Mouse (Mus musculus) CH12.LX (cell line): Measurements from ENCODE around the gene D630003M21Rik. TPM values are rescaled to one million over a fixed set of nuclear protein-coding genes. Genes with fewer than 3 reads are reported as not detected.

ENCODE experiments used
- DNase-seq: peaks from one replicate; pipeline ENCODE4 v3.0.0-alpha.2; 2013; ENCODE audit errors: extremely low read depth
- H3K27ac ChIP-seq: 2 replicates; pipeline ENCODE4 v1.5.1; 2012; ENCODE audit warnings: low read depth, mild to moderate bottlenecking, control low read depth, moderate library complexity; ENCODE audit not compliant: insufficient read depth
- H3K27me3 ChIP-seq: replicated peaks from 2 replicates; pipeline ENCODE3; 2012; ENCODE audit warnings: inconsistent platforms
- H3K36me3 ChIP-seq, 2 experiments: replicated peaks in 1 of 2; 2 replicates each; pipeline versions ENCODE3 to v1.6.1; 2012; ENCODE audit warnings: inconsistent platforms in 1 of 2, low read length in 1 of 2, mild to moderate bottlenecking in 1 of 2, mixed read lengths in 1 of 2, moderate library complexity in 1 of 2; ENCODE audit not compliant: control insufficient read depth in 1 of 2, insufficient read depth in 1 of 2
- H3K4me1 ChIP-seq, 2 experiments: 2 replicates each; pipeline ENCODE4 v1.6.1; 2012; ENCODE audit warnings: inconsistent platforms in 1 of 2, moderate library complexity in 1 of 2; ENCODE audit not compliant: insufficient read depth in 2 of 2, control insufficient read depth in 1 of 2
- H3K4me2 ChIP-seq: 2 replicates; pipeline ENCODE4 v1.6.1; 2012; ENCODE audit warnings: low read depth, mild to moderate bottlenecking, control low read depth; ENCODE audit not compliant: poor library complexity, insufficient read depth, severe bottlenecking
- H3K4me3 ChIP-seq, 3 experiments: fragments of 150-350 bp in 1 of 3; sonication (generic) in 1 of 3; replicated peaks in 1 of 3; 2 replicates each; pipeline versions ENCODE3 to v1.5.1; 2011 to 2012; ENCODE audit warnings: low read depth in 2 of 3, low read length in 2 of 3, mild to moderate bottlenecking in 2 of 3, moderate library complexity in 2 of 3, control low read depth in 1 of 3, improper control_type of control experiment in 1 of 3, inconsistent platforms in 1 of 3, mixed read lengths in 1 of 3; ENCODE audit not compliant: poor library complexity in 1 of 3
- H3K79me2 ChIP-seq: replicated peaks from 2 replicates; pipeline ENCODE4 v1.6.1; 2012; ENCODE audit warnings: mild to moderate bottlenecking, moderate library complexity; ENCODE audit not compliant: control insufficient read depth, poor library complexity, insufficient read depth, severe bottlenecking; ENCODE audit errors: extremely low read depth
- H3K9ac ChIP-seq: 2 replicates; pipeline ENCODE4 v1.6.1; 2012; ENCODE audit warnings: low read depth, mild to moderate bottlenecking, control low read depth, moderate library complexity; ENCODE audit not compliant: insufficient read depth
- H3K9me3 ChIP-seq: replicated peaks from 2 replicates; pipeline ENCODE3; 2012; ENCODE audit warnings: low read length, inconsistent platforms, mixed read lengths
- CHD2 ChIP-seq: IDR thresholded peaks from 2 replicates; pipeline ENCODE4 v1.6.1; 2011; ENCODE audit warnings: low read length, improper control_type of control experiment
- EP300 ChIP-seq: IDR thresholded peaks from 2 replicates; pipeline ENCODE4 v1.6.1; 2011; ENCODE audit warnings: low read length, improper control_type of control experiment
- ETS1 ChIP-seq: conservative IDR thresholded peaks from 2 replicates; pipeline ENCODE4 v1.6.1; 2012; ENCODE audit warnings: low read depth, mild to moderate bottlenecking, inconsistent platforms, low read length, improper control_type of control experiment, moderate library complexity
- IRF4 ChIP-seq: IDR thresholded peaks from 2 replicates; pipeline ENCODE4 v1.6.1; 2014; ENCODE audit warnings: low read depth, mild to moderate bottlenecking, inconsistent platforms, low read length, improper control_type of control experiment
- KAT2A ChIP-seq: IDR thresholded peaks from 2 replicates; pipeline ENCODE4 v1.6.1; 2012; ENCODE audit warnings: low read length, improper control_type of control experiment, inconsistent platforms; ENCODE audit not compliant: insufficient replicate concordance
- MAFK ChIP-seq: IDR thresholded peaks from 2 replicates; pipeline ENCODE4 v1.6.1; 2011; ENCODE audit warnings: low read length, improper control_type of control experiment; ENCODE audit not compliant: insufficient replicate concordance
- MAX ChIP-seq: IDR thresholded peaks from 2 replicates; pipeline ENCODE4 v1.6.1; 2011; ENCODE audit warnings: low read length, improper control_type of control experiment
- MAZ ChIP-seq: IDR thresholded peaks from 2 replicates; pipeline ENCODE4 v1.6.1; 2012; ENCODE audit warnings: low read depth, mild to moderate bottlenecking, inconsistent platforms, low read length, improper control_type of control experiment, moderate library complexity
- MXI1 ChIP-seq: IDR thresholded peaks from 2 replicates; pipeline ENCODE4 v1.6.1; 2011; ENCODE audit warnings: mild to moderate bottlenecking, low read depth, low read length, improper control_type of control experiment
- NRF1 ChIP-seq: IDR thresholded peaks from 2 replicates; pipeline ENCODE4 v1.6.1; 2014; ENCODE audit warnings: low read depth, mild to moderate bottlenecking, inconsistent platforms, low read length, improper control_type of control experiment, moderate library complexity
- PAX5 ChIP-seq: IDR thresholded peaks from 2 replicates; pipeline ENCODE4 v1.6.1; 2012; ENCODE audit warnings: low read length, inconsistent platforms, mixed read lengths
- RCOR1 ChIP-seq: conservative IDR thresholded peaks from 2 replicates; pipeline ENCODE4 v1.6.1; 2012; ENCODE audit warnings: low read depth, mild to moderate bottlenecking, inconsistent platforms, low read length, improper control_type of control experiment
- SMC3 ChIP-seq: IDR thresholded peaks from 2 replicates; pipeline ENCODE4 v1.6.1; 2011; ENCODE audit warnings: low read depth, low read length, improper control_type of control experiment
- TBP ChIP-seq: conservative IDR thresholded peaks from 2 replicates; pipeline ENCODE4 v1.6.1; 2011; ENCODE audit warnings: low read depth, low read length, improper control_type of control experiment
- TCF12 ChIP-seq: IDR thresholded peaks from 2 replicates; pipeline ENCODE4 v1.6.1; 2014; ENCODE audit warnings: low read depth, mild to moderate bottlenecking, inconsistent platforms, low read length, improper control_type of control experiment
- UBTF ChIP-seq: IDR thresholded peaks from 2 replicates; pipeline ENCODE4 v1.6.1; 2012; ENCODE audit warnings: low read depth, mild to moderate bottlenecking, inconsistent platforms, low read length, improper control_type of control experiment, moderate library complexity
- USF1 ChIP-seq: IDR thresholded peaks from 2 replicates; pipeline ENCODE4 v1.6.1; 2014; ENCODE audit warnings: low read depth, mild to moderate bottlenecking, inconsistent platforms, low read length, improper control_type of control experiment
- USF2 ChIP-seq: conservative IDR thresholded peaks from 2 replicates; pipeline ENCODE4 v1.6.1; 2011; ENCODE audit warnings: low read depth, low read length, improper control_type of control experiment
- ZC3H11A ChIP-seq: IDR thresholded peaks from 2 replicates; pipeline ENCODE4 v1.6.1; 2012; ENCODE audit warnings: low read depth, mild to moderate bottlenecking, inconsistent platforms, low read length, improper control_type of control experiment
- ZNF384 ChIP-seq: IDR thresholded peaks from 2 replicates; pipeline ENCODE4 v1.6.1; 2012; ENCODE audit warnings: low read depth, low read length, improper control_type of control experiment, inconsistent platforms
- dilution Hi-C: fragments of 300-500 bp; cut with MboI; formaldehyde crosslinking; loops from 2 replicates; pipeline ENCODE4 v1.14.3; 2020; ENCODE audit warnings: low sequenced_read_pairs; ENCODE audit not compliant: extremely low pct_unique_long_range_greater_than_20kb, extremely low pct_ligation_motif_present
- in situ Hi-C: fragments of 300-500 bp; cut with MboI; formaldehyde crosslinking; loops from 3 replicates; pipeline ENCODE4 v1.14.3; 2019; ENCODE audit warnings: low sequenced_read_pairs, low pct_ligation_motif_present, low pct_unique_long_range_greater_than_20kb, mixed read lengths
- polyA plus RNA-seq: library from polyadenylated mRNA; unstranded; fragments of >175 nt; gene quantifications from 2 replicates; pipeline ENCODE4 v1.2.1, GENCODE M21; 2012; ENCODE audit warnings: low read depth; ENCODE audit not compliant: insufficient read length
- total RNA-seq, 2 experiments: library from RNA; depleted of rRNA; stranded (reverse); fragments of 300-350 nt in 1 of 2; fragments of >200 nt in 1 of 2; gene quantifications; 2 replicates each; pipeline ENCODE4 v1.2.3; 2012 to 2014

D630003M21Rik gene
- total and polyA plus RNA-seq, 3 experiments, result 0.23 to 1.4 (median 0.93) TPM

DNA sequence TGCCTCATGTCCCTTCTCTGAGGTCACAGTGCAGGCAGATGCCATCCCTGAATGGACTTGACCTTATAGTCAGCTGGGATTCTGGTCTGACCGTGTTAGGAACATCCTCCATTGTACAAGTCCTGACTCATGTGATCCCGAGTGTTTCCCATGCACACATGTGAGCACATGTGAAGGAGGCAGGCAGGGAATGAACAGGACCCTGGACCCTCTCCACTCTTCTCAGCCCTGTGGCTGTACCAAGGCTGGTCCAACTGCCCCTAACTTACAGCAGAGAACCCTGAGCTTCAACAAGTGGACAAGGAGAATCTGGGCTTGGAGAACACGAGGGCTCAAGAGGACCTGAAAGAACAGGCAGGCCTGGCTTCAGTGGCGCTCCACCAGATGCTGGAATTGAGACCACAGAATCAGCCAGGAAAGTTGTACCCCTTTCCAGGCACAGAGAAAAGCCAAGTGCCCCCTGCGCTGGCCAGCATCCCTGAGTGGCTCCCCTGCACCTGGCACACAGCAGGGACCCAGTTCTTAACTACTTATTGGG, 83.4 kb downstream of the D630003M21Rik start:
- dilution Hi-C loops, result no loop called here
- Histone ChIP-seq H3K9me3 (peaks cover 4% of the 10 kb centered on the region), H3K9ac (no peak overlapping the region), H3K79me2 (no peaks in the 10 kb centered on the region), H3K27me3 (peaks cover 79% of the 10 kb centered on the region), H3K4me2 (no peak overlapping the region), H3K36me3 (no peaks in the 10 kb centered on the region), H3K4me3 (no peak overlapping the region), H3K27ac (no peak overlapping the region), H3K4me1 (peaks cover 3 to 12% of the 10 kb centered on the region in 2 experiments; a peak in 2 of 4 replicates)
- no peak for DNase-seq
- TF ChIP-seq MAFK (no peak), IRF4 (no peak), MXI1 (no peak), SMC3 (no peak), KAT2A (no peak)
- in situ Hi-C loops, result no loop called here

DNA sequence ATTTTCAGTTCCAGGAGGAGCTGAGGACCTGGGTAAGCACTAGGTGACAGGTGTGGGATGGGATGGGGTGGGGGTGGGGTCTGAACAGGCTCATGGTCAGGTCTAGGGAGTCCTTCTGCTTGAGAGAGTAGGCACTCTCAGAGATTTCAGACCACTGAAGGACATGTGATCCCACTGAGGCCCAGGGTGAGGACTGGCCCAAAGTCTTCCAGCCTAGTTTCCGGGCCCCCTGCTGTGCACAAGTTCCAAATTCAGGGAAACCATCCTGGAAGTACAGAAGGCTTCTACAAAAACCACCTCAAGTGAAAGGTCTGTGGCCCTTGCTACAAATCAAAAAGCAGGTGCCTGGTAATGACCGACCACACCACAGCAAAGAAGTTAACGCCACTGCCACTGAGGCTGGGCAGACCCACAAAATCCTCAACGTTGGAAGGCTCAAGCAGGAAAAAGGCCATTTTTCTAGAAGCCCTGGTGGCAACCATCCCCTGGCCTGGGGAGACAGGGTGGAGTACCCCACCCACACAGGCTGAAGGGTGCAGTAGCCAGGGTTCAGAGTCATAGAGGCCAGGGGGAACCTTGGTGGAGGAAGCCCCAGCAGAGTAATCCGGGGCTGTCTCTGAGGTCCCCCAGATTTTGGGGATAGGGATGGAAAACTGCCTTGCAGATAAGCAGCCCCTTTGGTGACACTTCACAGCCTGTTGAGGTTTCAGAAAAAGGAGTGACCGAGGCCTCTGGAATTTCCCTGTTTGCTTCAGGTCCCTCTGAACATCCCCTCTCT, 84.1 kb downstream of the D630003M21Rik start:
- Histone ChIP-seq H3K9ac (no peak overlapping the region), H3K4me2 (no peak overlapping the region), H3K27ac (no peak overlapping the region), H3K9me3 (peaks cover under 1% of the 10 kb centered on the region), H3K27me3 (peaks cover 83% of the 10 kb centered on the region), H3K79me2 (no peaks in the 10 kb centered on the region), H3K4me3 (no peak overlapping the region), H3K4me1 (peaks cover 3 to 12% of the 10 kb centered on the region in 2 experiments; a peak in 2 of 4 replicates), H3K36me3 (no peaks in the 10 kb centered on the region)
- TF ChIP-seq KAT2A (no peak), NRF1 (no peak), MAZ (no peak), MAFK (no peak), USF1 (no peak), RCOR1 (no peak), MXI1 (no peak), ZNF384 (no peak), ETS1 (no peak), EP300 (no peak), TCF12 (no peak), CHD2 (no peak), UBTF (no peak), MAX (no peak), PAX5 (no peak), TBP (no peak), USF2 (no peak), ZC3H11A (no peak)
- DNase-seq, result no peak
- in situ Hi-C loops, result no loop called here
- dilution Hi-C loops, result no loop called here
